Mouse (Mus musculus) mature B cell (primary cell): ENCODE measurements around the gene Rai2.
"Not testable (repeated sequence)": the region's sequence is repeated elsewhere in the genome, so short reads cannot be mapped to it uniquely, and the experiment has no call there.

Experiments
- in situ Hi-C: fragments of 300-500 bp; cut with MboI; formaldehyde crosslinking; loops from 2 replicates; pipeline ENCODE4 v1.14.3; 2019

The Rai2 gene

DNA sequence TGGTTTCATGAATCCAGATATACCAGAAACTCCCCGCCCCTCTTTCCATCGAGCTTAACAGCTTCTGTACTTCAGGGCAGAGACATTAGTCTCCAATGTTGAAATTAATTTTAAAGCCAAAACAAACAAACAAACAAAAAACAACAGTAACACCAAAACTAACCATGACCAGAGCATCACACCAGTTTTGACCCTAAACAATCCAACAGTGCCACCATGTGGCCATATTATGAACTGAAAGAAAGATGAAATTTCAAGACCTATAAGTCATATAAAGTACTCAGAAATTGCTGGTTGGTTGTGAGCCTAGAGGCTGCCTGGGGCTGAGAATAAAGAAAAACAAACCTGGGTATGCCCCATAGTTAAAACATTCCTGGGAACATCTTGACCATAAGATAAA is 109.3 kb downstream of the Rai2 start:
- in situ Hi-C loops = not testable (repeated sequence)
